7 mouse cellular contexts compared by ENCODE assay signal in the genomic region with DNA sequence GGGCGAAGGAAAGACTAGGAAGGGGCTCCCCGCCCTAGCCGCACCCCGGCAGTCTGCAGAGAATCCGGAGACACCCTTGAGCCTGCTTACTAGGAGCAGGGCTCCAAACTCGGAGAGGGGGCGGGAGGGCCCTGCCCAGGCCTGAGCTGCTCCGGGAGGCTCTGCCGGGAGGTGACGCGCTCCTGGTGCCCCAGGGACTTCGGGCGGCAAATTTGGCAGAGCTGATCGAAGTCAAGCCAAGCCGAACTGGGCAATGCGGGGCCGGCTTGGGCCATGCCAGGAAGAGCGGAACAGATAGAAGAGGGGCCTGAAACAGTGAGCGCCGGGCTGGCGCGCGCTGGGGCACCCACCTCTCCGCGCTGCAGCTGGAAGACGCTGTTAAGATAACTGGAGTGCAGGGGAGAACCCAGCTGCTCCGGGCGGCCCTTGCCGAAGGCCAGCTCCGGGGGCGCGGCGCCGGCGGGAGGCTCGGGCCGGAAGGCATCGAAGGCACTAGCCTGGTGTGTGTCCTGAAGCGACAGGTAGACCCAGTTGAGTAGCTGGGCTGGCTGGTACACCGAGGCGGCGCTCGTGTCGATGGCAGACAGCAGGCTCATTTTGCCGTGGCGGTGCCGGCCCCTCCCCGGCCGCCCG. TPM values are rescaled to one million over a fixed set of nuclear protein-coding genes. Genes with fewer than 3 reads are reported as not detected.
A peak's percentile ranks its signal among the peaks of the same experiment; 100 is the strongest.
DNase-seq lines count a peak whose midpoint lies in the region; ATAC-seq and TF ChIP-seq lines count a peak whose summit lies in the region.

No protein-coding gene starts in this region.

- WGBS in embryonic facial prominence, embryonic 10.5 days = 1% methylated on average over 50 of the region's 50 CpGs
- under 1% methylated on average over 49 of the region's 50 CpGs for WGBS in heart, embryonic 12.5 days

- TF ChIP-seq POLR2A in testis, adult 2 months (IDR thresholded peaks at IDR 0.05; ENCODE audit: control insufficient read depth, low read depth, low read length) = no peak

- H3K4me2 ChIP-seq in heart, embryonic 12.5 days = peak overlapping the region; percentile 78

- H3K4me3 ChIP-seq in embryonic facial prominence, embryonic 10.5 days = peak overlapping the region; percentile 79
- H3K4me3 ChIP-seq in heart, embryonic 12.5 days = peak overlapping the region; percentile 84
- H3K4me3 ChIP-seq in testis, adult 2 months (ENCODE audit: control insufficient read depth, low read depth, low read length) = peak overlapping the region; percentile 84

- no peaks in the 10 kb centered on the region for H3K36me3 ChIP-seq in embryonic facial prominence, embryonic 10.5 days (replicated peaks)
- no peaks in the 10 kb centered on the region for H3K36me3 ChIP-seq in heart, embryonic 12.5 days
- no peaks in the 10 kb centered on the region for H3K36me3 ChIP-seq in testis, adult 2 months (ENCODE audit: control insufficient read depth, insufficient read depth, low read length)

- peak; percentile 40 for DNase-seq in MEL-GATA-1-ER (ENCODE audit: extremely low read depth, low read depth)
- no peak for DNase-seq in embryonic facial prominence, embryonic 10.5 days (ENCODE audit: low spot score)
- DNase-seq in kidney, postnatal 10 days = peak; percentile 64

- peak overlapping the region; percentile 89 for H3K27ac ChIP-seq in embryonic facial prominence, embryonic 10.5 days (replicated peaks)
- H3K27ac ChIP-seq in heart, embryonic 12.5 days (ENCODE audit: poor library complexity, severe bottlenecking) = peak overlapping the region; percentile 91
- peak overlapping the region; percentile 56 for H3K27ac ChIP-seq in testis, adult 2 months (ENCODE audit: control insufficient read depth, insufficient read depth, low read depth, low read length)

- H3K27me3 ChIP-seq in embryonic facial prominence, embryonic 10.5 days (replicated peaks; ENCODE audit: low read depth, poor library complexity, severe bottlenecking) = peaks cover 35% of the 10 kb centered on the region
- no peaks in the 10 kb centered on the region for H3K27me3 ChIP-seq in heart, embryonic 12.5 days (replicated peaks)
- H3K27me3 ChIP-seq in testis, adult 2 months (ENCODE audit: control insufficient read depth, insufficient read depth, low read length) = peaks cover 2% of the 10 kb centered on the region; the same call in 1 of the 2 replicates

- peaks cover 74% of the 10 kb centered on the region for H3K4me1 ChIP-seq in embryonic facial prominence, embryonic 10.5 days
- H3K4me1 ChIP-seq in heart, embryonic 12.5 days (replicated peaks) = peaks cover 44% of the 10 kb centered on the region
- peaks cover 13% of the 10 kb centered on the region for H3K4me1 ChIP-seq in testis, adult 2 months (ENCODE audit: control insufficient read depth, insufficient read depth, low read length)

- peak; percentile 46 for ATAC-seq in CD4-positive, CD25-positive, alpha-beta regulatory T cell, adult 4 months
- peak; percentile 54 for ATAC-seq in heart, embryonic 12.5 days (ENCODE audit: insufficient number of reproducible peaks, low FRiP score)
- peak; percentile 51 for ATAC-seq in megakaryocyte progenitor cell, adult 5-6 weeks (replicated peaks; ENCODE audit: poor library complexity)

- H3K9me3 ChIP-seq in embryonic facial prominence, embryonic 10.5 days = no peaks in the 10 kb centered on the region
- no peaks in the 10 kb centered on the region for H3K9me3 ChIP-seq in heart, embryonic 12.5 days (replicated peaks)

- peak overlapping the region; percentile 92 for H3K9ac ChIP-seq in heart, embryonic 12.5 days

- TF ChIP-seq CTCF in testis, adult 2 months (IDR thresholded peaks at IDR 0.05; ENCODE audit: control insufficient read depth, insufficient read depth, insufficient replicate concordance, low read depth, low read length) = no peak

RNA-seq across cellular contexts. Expression of a gene that starts 0.5 kb away (rescaled TPM):
- polyA plus RNA-seq in CD4-positive, CD25-positive, alpha-beta regulatory T cell, adult 4 months (2017; shearing (Covaris generic)) = 1 to 10 TPM in 1 of 2 experiments, under 1 TPM in 1; 0.84 to 1.3 TPM
- polyA plus RNA-seq in embryonic facial prominence, embryonic 10.5 days (2016; fragmentation: Nextera tagmentation; extraction: Ambion mirVana) = 12.9 and 15.2 TPM in 2 replicates
- 30.4 and 31.9 TPM in 2 replicates for polyA plus RNA-seq in heart, embryonic 12.5 days (2016; fragmentation: Nextera tagmentation; extraction: Ambion mirVana)
- 1.2 and 1.3 TPM in 2 replicates for total RNA-seq in megakaryocyte progenitor cell, adult 5-6 weeks (2015)
- 0.41 and 0.92 TPM in 2 replicates for total RNA-seq in megakaryocyte progenitor cell, adult 5-6 weeks (2017)
- 2.7 TPM in 2 replicates for polyA plus RNA-seq in testis, adult 2 months (2012; rRNA removed)
